Mouse (Mus musculus) neural tube, embryonic 11.5 days (tissue): ENCODE results near the gene Golga1. TPM values are rescaled to one million over a fixed set of nuclear protein-coding genes. Genes with fewer than 3 reads are reported as not detected.

ENCODE experiments used
- ATAC-seq: fragments of 200-750 bp; cut with Nextera tagmentation; 2 replicates; pipeline ENCODE4 v1.8.0; 2017; ENCODE audit warnings: moderate number of reproducible peaks, mild to moderate bottlenecking, moderate TSS enrichment, moderate library complexity; ENCODE audit not compliant: insufficient read depth, low FRiP score, low TSS enrichment
- DNase-seq: peaks from one replicate; pipeline ENCODE4 v3.0.0-alpha.2; 2015; ENCODE audit warnings: low spot score
- H3K27ac ChIP-seq: fragments of 300-500 bp; sonication (generic); 2 replicates; pipeline ENCODE4 v1.5.1; 2014; ENCODE audit warnings: low read depth, mild to moderate bottlenecking, low read length
- H3K27me3 ChIP-seq: fragments of 300-500 bp; sonication (generic); 2 replicates; pipeline ENCODE4 v1.6.1; 2014; ENCODE audit warnings: mild to moderate bottlenecking, low read length, mixed read lengths; ENCODE audit not compliant: control insufficient read depth, insufficient read depth
- H3K36me3 ChIP-seq: fragments of 300-500 bp; sonication (generic); 2 replicates; pipeline ENCODE4 v1.6.1; 2014; ENCODE audit warnings: mild to moderate bottlenecking, low read length, moderate library complexity, mixed read lengths; ENCODE audit not compliant: control insufficient read depth, insufficient read depth
- H3K4me1 ChIP-seq: fragments of 300-500 bp; sonication (generic); 2 replicates; pipeline ENCODE4 v1.6.1; 2014; ENCODE audit warnings: low read length, mixed read lengths; ENCODE audit not compliant: control insufficient read depth, insufficient read depth
- H3K4me2 ChIP-seq: fragments of 300-500 bp; sonication (generic); 2 replicates; pipeline ENCODE4 v1.6.1; 2014; ENCODE audit warnings: low read depth, mild to moderate bottlenecking, moderate library complexity
- H3K4me3 ChIP-seq: fragments of 300-500 bp; sonication (generic); 2 replicates; pipeline ENCODE4 v1.5.1; 2014; ENCODE audit warnings: low read depth, low read length
- H3K9ac ChIP-seq: fragments of 300-500 bp; sonication (generic); 2 replicates; pipeline ENCODE4 v1.6.1; 2014; ENCODE audit warnings: mild to moderate bottlenecking, low read length
- H3K9me3 ChIP-seq: fragments of 300-500 bp; sonication (generic); 2 replicates; pipeline ENCODE4 v1.6.1; 2016; ENCODE audit warnings: low read length; ENCODE audit not compliant: control insufficient read depth
- WGBS: fragments of 180-500 bp; shearing (Covaris S2); extraction: QIAGEN DNeasy Blood & Tissue Kit; methylation state at CpG from one replicate; pipeline ENCODE4 v1.1.7; 2014; 5-methylcytosine and 5-hydroxymethylcytosine counted together
- polyA plus RNA-seq: library from polyadenylated mRNA; unstranded; fragments of >200 nt; fragmentation: Nextera tagmentation; extraction: Ambion mirVana; gene quantifications from 2 replicates; pipeline ENCODE4 v1.2.1, GENCODE M21; 2014

Golga1 gene
- polyA plus RNA-seq, 1 experiment from 2014 or later = 33.7 TPM

GRCm38 (mm10) chr2:39004372-39004771 is 61.0 kb downstream of the Golga1 start:
- WGBS = 1% methylated on average over 11 of the region's 11 CpGs
- H3K4me3 ChIP-seq = peak overlapping the region; percentile 77
- peak overlapping the region; percentile 94 for H3K4me2 ChIP-seq
- DNase-seq = peak; percentile 37
- H3K4me1 ChIP-seq = peaks cover 25% of the 10 kb centered on the region
- H3K27me3 ChIP-seq = no peaks in the 10 kb centered on the region
- H3K27ac ChIP-seq = peak overlapping the region; percentile 81; the same call in 1 of the 2 replicates
- peak overlapping the region; percentile 86 for H3K9ac ChIP-seq
- no peak; the same call in 1 of the 2 replicates for ATAC-seq
- no peaks in the 10 kb centered on the region for H3K9me3 ChIP-seq
- H3K36me3 ChIP-seq = peaks cover 23% of the 10 kb centered on the region

- Histone ChIP-seq H3K9ac (peak overlapping the region; percentile 86), H3K36me3 (peaks cover 23% of the 10 kb centered on the region), H3K27ac (no peak overlapping the region), H3K4me2 (peak overlapping the region; percentile 94), H3K9me3 (no peaks in the 10 kb centered on the region), H3K4me3 (peak overlapping the region; percentile 77), H3K4me1 (peaks cover 16% of the 10 kb centered on the region), H3K27me3 (no peaks in the 10 kb centered on the region)
- DNase-seq (no peak), ATAC-seq (no peak)
- 73% methylated on average over 5 of the region's 5 CpGs for WGBS
Observed at GRCm38 (mm10) chr2:39003512-39003911, 61.8 kb downstream of the Golga1 start.

GRCm38 (mm10) chr2:39003106-39003505 is 62.2 kb downstream of the Golga1 start:
- no peaks in the 10 kb centered on the region for H3K9me3 ChIP-seq

GRCm38 (mm10) chr2:39001866-39002265 is 63.5 kb downstream of the Golga1 start:
- DNase-seq (no peak), ATAC-seq (no peak)
- H3K4me3 ChIP-seq = no peak overlapping the region
- H3K27ac ChIP-seq = no peak overlapping the region
- no peak overlapping the region for H3K9ac ChIP-seq
- 81% methylated on average over 3 of the region's 3 CpGs for WGBS
- H3K9me3 ChIP-seq = no peaks in the 10 kb centered on the region
- no peak overlapping the region for H3K4me2 ChIP-seq
- no peaks in the 10 kb centered on the region for H3K27me3 ChIP-seq
- peaks cover 23% of the 10 kb centered on the region for H3K36me3 ChIP-seq
- peaks cover 16% of the 10 kb centered on the region for H3K4me1 ChIP-seq

More at GRCm38 (mm10) chr2:39003106-39003505, 62.2 kb downstream of the Golga1 start:
- no peak for DNase-seq
- Histone ChIP-seq H3K27ac (no peak overlapping the region), H3K27me3 (no peaks in the 10 kb centered on the region), H3K4me3 (peak overlapping the region; percentile 77; the same call in 1 of the 2 replicates), H3K4me1 (peaks cover 16% of the 10 kb centered on the region), H3K9ac (no peak overlapping the region), H3K36me3 (peaks cover 23% of the 10 kb centered on the region), H3K4me2 (peak overlapping the region; percentile 94)
- ATAC-seq = no peak
- 62% methylated on average over 8 of the region's 8 CpGs for WGBS

GRCm38 (mm10) chr2:39000587-39000919 is 64.8 kb downstream of the Golga1 start:
- Histone ChIP-seq H3K4me2 (no peak overlapping the region), H3K27me3 (no peaks in the 10 kb centered on the region), H3K4me1 (peaks cover 16% of the 10 kb centered on the region), H3K27ac (no peak overlapping the region), H3K9ac (no peak overlapping the region), H3K36me3 (peaks cover 23% of the 10 kb centered on the region), H3K4me3 (no peak overlapping the region), H3K9me3 (no peaks in the 10 kb centered on the region)
- DNase-seq (no peak), ATAC-seq (no peak)
- 83% methylated on average over 4 of the region's 4 CpGs for WGBS

- no peak overlapping the region for H3K27ac ChIP-seq
- no peak overlapping the region for H3K4me2 ChIP-seq
- peaks cover 23% of the 10 kb centered on the region for H3K36me3 ChIP-seq
- H3K4me1 ChIP-seq = peaks cover 16% of the 10 kb centered on the region
- no peak for ATAC-seq
- H3K9ac ChIP-seq = no peak overlapping the region
- DNase-seq = no peak
- no peaks in the 10 kb centered on the region for H3K27me3 ChIP-seq
- no peaks in the 10 kb centered on the region for H3K9me3 ChIP-seq
- no peak overlapping the region for H3K4me3 ChIP-seq
- WGBS = 64% methylated on average over 8 of the region's 8 CpGs
Observed at GRCm38 (mm10) chr2:38999910-39000586, 65.3 kb downstream of the Golga1 start.

GRCm38 (mm10) chr2:38999381-38999780 is 66.0 kb downstream of the Golga1 start:
- H3K4me1 ChIP-seq = peaks cover 16% of the 10 kb centered on the region
- peaks cover 23% of the 10 kb centered on the region for H3K36me3 ChIP-seq
- no peak overlapping the region for H3K4me2 ChIP-seq
- H3K9ac ChIP-seq = no peak overlapping the region
- 58% methylated on average over 4 of the region's 4 CpGs for WGBS
- no peak overlapping the region for H3K4me3 ChIP-seq
- DNase-seq (no peak), ATAC-seq (no peak)
- H3K27me3 ChIP-seq = no peaks in the 10 kb centered on the region
- H3K9me3 ChIP-seq = no peaks in the 10 kb centered on the region
- H3K27ac ChIP-seq = no peak overlapping the region

- ATAC-seq = peak; percentile 85
- Histone ChIP-seq H3K9ac (peak within 1 kb of the TSS; percentile 27), H3K36me3 (peaks cover 16% of the 10 kb centered on the region), H3K27me3 (no peaks in the 10 kb centered on the region), H3K27ac (no peak within 1 kb of the TSS), H3K4me3 (peak within 1 kb of the TSS; percentile 20), H3K9me3 (no peaks in the 10 kb centered on the region), H3K4me2 (peak within 1 kb of the TSS; percentile 32), H3K4me1 (no peaks in the 10 kb centered on the region; the same call in none of the 2 replicates)
- peak; percentile 91 for DNase-seq
- WGBS = 16% methylated on average over 33 of the region's 33 CpGs
Observed at GRCm38 (mm10) chr2:38997386-38998374, 67.7 kb downstream of the Golga1 start, which contains the start of gene Wdr38. Wdr38 (plus strand) TSS chr2:38997476.
